Mouse (Mus musculus) intestine, embryonic 14.5 days (tissue): Measurements from ENCODE around the gene Lst1. TPM values are rescaled to one million over a fixed set of nuclear protein-coding genes. Genes with fewer than 3 reads are reported as not detected.
A peak's percentile ranks its signal among the peaks of the same experiment; 100 is the strongest.

Source experiments
- ATAC-seq: fragments of 200-750 bp; cut with Nextera tagmentation; replicated peaks from 2 replicates; pipeline ENCODE4 v1.8.0; 2017; ENCODE audit warnings: low read depth, moderate number of reproducible peaks, moderate TSS enrichment, moderate library complexity; ENCODE audit not compliant: low FRiP score, low TSS enrichment
- DNase-seq: peaks from one replicate; pipeline ENCODE4 v3.0.0-alpha.2; 2018; ENCODE audit warnings: low spot score
- H3K27ac ChIP-seq: fragments of 300-500 bp; sonication (generic); 2 replicates; pipeline ENCODE4 v1.5.1; 2014; ENCODE audit warnings: low read depth, mild to moderate bottlenecking, control low read depth
- H3K27me3 ChIP-seq: fragments of 300-500 bp; sonication (generic); replicated peaks from 2 replicates; pipeline ENCODE4 v1.6.1; 2014; ENCODE audit warnings: low read length, control low read depth; ENCODE audit not compliant: control insufficient read depth, insufficient read depth
- H3K36me3 ChIP-seq: fragments of 300-500 bp; sonication (generic); 2 replicates; pipeline ENCODE4 v1.6.1; 2014; ENCODE audit warnings: low read length, control low read depth; ENCODE audit not compliant: control insufficient read depth, insufficient read depth
- H3K4me1 ChIP-seq: fragments of 300-500 bp; sonication (generic); replicated peaks from 2 replicates; pipeline ENCODE4 v1.6.1; 2014; ENCODE audit warnings: low read length, control low read depth, mixed read lengths; ENCODE audit not compliant: control insufficient read depth, insufficient read depth
- H3K4me2 ChIP-seq: fragments of 300-500 bp; sonication (generic); 2 replicates; pipeline ENCODE4 v1.6.1; 2014; ENCODE audit warnings: low read length
- H3K4me3 ChIP-seq: fragments of 300-500 bp; sonication (generic); 2 replicates; pipeline ENCODE4 v1.5.1; 2014; ENCODE audit warnings: low read depth, low read length, control low read depth, mixed read lengths
- H3K9ac ChIP-seq: fragments of 300-500 bp; sonication (generic); 2 replicates; pipeline ENCODE4 v1.6.1; 2014; ENCODE audit warnings: mild to moderate bottlenecking, low read length
- H3K9me3 ChIP-seq: fragments of 300-500 bp; sonication (generic); 2 replicates; pipeline ENCODE4 v1.6.1; 2016; ENCODE audit warnings: low read length, control low read depth; ENCODE audit not compliant: control insufficient read depth
- WGBS: fragments of 180-500 bp; shearing (Covaris S2); extraction: QIAGEN DNeasy Blood & Tissue Kit; methylation state at CpG from one replicate; pipeline ENCODE4 v1.1.7; 2014; 5-methylcytosine and 5-hydroxymethylcytosine counted together
- polyA plus RNA-seq: library from polyadenylated mRNA; unstranded; fragments of >200 nt; fragmentation: Nextera tagmentation; extraction: Ambion mirVana; gene quantifications from 2 replicates; pipeline ENCODE4 v1.2.1, GENCODE M21; 2014

Lst1 gene
- polyA plus RNA-seq, 1 experiment from 2014 or later, result 19.1 TPM

- Histone ChIP-seq H3K4me3 (no peak overlapping the region), H3K27ac (no peak overlapping the region), H3K9me3 (no peaks in the 10 kb centered on the region), H3K27me3 (peaks cover 35% of the 10 kb centered on the region), H3K36me3 (no peaks in the 10 kb centered on the region), H3K4me1 (peaks cover 3% of the 10 kb centered on the region; the same call in 1 of the 2 replicates), H3K4me2 (no peak overlapping the region), H3K9ac (no peak overlapping the region)
- ATAC-seq, result no peak
- WGBS, result 69% methylated on average over 11 of the region's 11 CpGs
- DNase-seq, result no peak
Measured at GRCm38 (mm10) chr17:35201128-35201527, 12.9 kb upstream of the Lst1 start.

- Histone ChIP-seq H3K9ac (no peak overlapping the region), H3K4me2 (no peak overlapping the region), H3K4me1 (peaks cover 7% of the 10 kb centered on the region; the same call in 1 of the 2 replicates), H3K27ac (no peak overlapping the region), H3K4me3 (no peak overlapping the region), H3K27me3 (peaks cover 39% of the 10 kb centered on the region), H3K36me3 (no peaks in the 10 kb centered on the region), H3K9me3 (no peaks in the 10 kb centered on the region)
- ATAC-seq, result no peak
- WGBS, result 86% methylated on average over 11 of the region's 11 CpGs
- no peak for DNase-seq
Measured at GRCm38 (mm10) chr17:35200398-35200797, 12.2 kb upstream of the Lst1 start.

GRCm38 (mm10) chr17:35198946-35199345 lies 10.7 kb upstream of the Lst1 start:
- DNase-seq, result no peak

GRCm38 (mm10) chr17:35198029-35198428 lies 9.8 kb upstream of the Lst1 start:
- no peak for DNase-seq
- Histone ChIP-seq H3K4me2 (no peak overlapping the region), H3K4me3 (no peak overlapping the region), H3K4me1 (peaks cover 19% of the 10 kb centered on the region; the same call in 1 of the 2 replicates), H3K27me3 (peaks cover 42% of the 10 kb centered on the region), H3K27ac (no peak overlapping the region), H3K9me3 (no peaks in the 10 kb centered on the region), H3K36me3 (no peaks in the 10 kb centered on the region), H3K9ac (no peak overlapping the region)
- no peak for ATAC-seq
- 54% methylated on average over 7 of the region's 7 CpGs for WGBS

More at GRCm38 (mm10) chr17:35198946-35199345, 10.7 kb upstream of the Lst1 start:
- H3K27ac ChIP-seq, result no peak overlapping the region
- no peak overlapping the region for H3K9ac ChIP-seq
- no peaks in the 10 kb centered on the region for H3K36me3 ChIP-seq
- no peak overlapping the region for H3K4me2 ChIP-seq
- H3K4me1 ChIP-seq, result peaks cover 17% of the 10 kb centered on the region; the same call in 1 of the 2 replicates
- ATAC-seq, result no peak
- H3K27me3 ChIP-seq, result peaks cover 46% of the 10 kb centered on the region
- WGBS, result 32% methylated on average over 8 of the region's 8 CpGs
- H3K4me3 ChIP-seq, result no peak overlapping the region
- H3K9me3 ChIP-seq, result no peaks in the 10 kb centered on the region

- H3K9ac ChIP-seq, result no peak overlapping the region
- DNase-seq (no peak), ATAC-seq (no peak)
- WGBS, result 35% methylated on average over 5 of the region's 6 CpGs
- no peak overlapping the region for H3K27ac ChIP-seq
- H3K36me3 ChIP-seq, result no peaks in the 10 kb centered on the region
- H3K27me3 ChIP-seq, result peaks cover 42% of the 10 kb centered on the region
- H3K4me1 ChIP-seq, result peaks cover 19% of the 10 kb centered on the region; the same call in 1 of the 2 replicates
- no peaks in the 10 kb centered on the region for H3K9me3 ChIP-seq
- H3K4me2 ChIP-seq, result no peak overlapping the region
- H3K4me3 ChIP-seq, result no peak overlapping the region
Measured at GRCm38 (mm10) chr17:35197126-35197525, 8.9 kb upstream of the Lst1 start.

GRCm38 (mm10) chr17:35196321-35196641 lies 8.0 kb upstream of the Lst1 start:
- Histone ChIP-seq H3K27me3 (peaks cover 36% of the 10 kb centered on the region), H3K9ac (no peak overlapping the region; the same call in 1 of the 2 replicates), H3K27ac (no peak overlapping the region), H3K9me3 (no peaks in the 10 kb centered on the region), H3K4me3 (peak overlapping the region; percentile 26), H3K4me1 (peaks cover 19% of the 10 kb centered on the region; the same call in 1 of the 2 replicates), H3K36me3 (no peaks in the 10 kb centered on the region), H3K4me2 (peak overlapping the region; percentile 60)
- ATAC-seq, result 0 out of 2 replicates have a peak, but pooled peaks have one; percentile 12
- 32% methylated on average over 9 of the region's 9 CpGs for WGBS
- DNase-seq, result no peak

- DNase-seq (peak; percentile 88), ATAC-seq (peak; percentile 77)
- Histone ChIP-seq H3K27ac (no peak overlapping the region), H3K4me2 (peak overlapping the region; percentile 60), H3K36me3 (no peaks in the 10 kb centered on the region), H3K4me1 (peaks cover 19% of the 10 kb centered on the region; the same call in 1 of the 2 replicates), H3K4me3 (peak overlapping the region; percentile 26), H3K9ac (no peak overlapping the region; the same call in 1 of the 2 replicates), H3K27me3 (peaks cover 31% of the 10 kb centered on the region), H3K9me3 (no peaks in the 10 kb centered on the region)
- WGBS, result 1% methylated on average over 64 of the region's 66 CpGs
Measured at GRCm38 (mm10) chr17:35195631-35196320, 7.5 kb upstream of the Lst1 start.

GRCm38 (mm10) chr17:35194844-35195630 lies 6.8 kb upstream of the Lst1 start:
- ATAC-seq (no peak), DNase-seq (no peak)
- H3K9me3 ChIP-seq, result no peaks in the 10 kb centered on the region
- WGBS, result 36% methylated on average over 19 of the region's 19 CpGs
- peaks cover 19% of the 10 kb centered on the region; the same call in 1 of the 2 replicates for H3K4me1 ChIP-seq
- no peak overlapping the region; the same call in 1 of the 2 replicates for H3K9ac ChIP-seq
- peak overlapping the region; percentile 60 for H3K4me2 ChIP-seq
- no peaks in the 10 kb centered on the region for H3K36me3 ChIP-seq
- H3K27me3 ChIP-seq, result peaks cover 29% of the 10 kb centered on the region
- H3K27ac ChIP-seq, result no peak overlapping the region
- H3K4me3 ChIP-seq, result peak overlapping the region; percentile 26
